Mouse (Mus musculus): ENCODE results near the gene Accs.

Accs gene

GRCm38 (mm10) chr2:93791516-93792499 is 57.9 kb downstream of the Accs start:
- DNase-seq (ENCODE audit: low spot score), result peak; percentile 32

GRCm38 (mm10) chr2:93790798-93791345 is 58.9 kb downstream of the Accs start:
- DNase-seq (ENCODE audit: low spot score), result no peak

GRCm38 (mm10) chr2:93788557-93788956 is 61.2 kb downstream of the Accs start:
- DNase-seq (ENCODE audit: low spot score), result no peak

DNA sequence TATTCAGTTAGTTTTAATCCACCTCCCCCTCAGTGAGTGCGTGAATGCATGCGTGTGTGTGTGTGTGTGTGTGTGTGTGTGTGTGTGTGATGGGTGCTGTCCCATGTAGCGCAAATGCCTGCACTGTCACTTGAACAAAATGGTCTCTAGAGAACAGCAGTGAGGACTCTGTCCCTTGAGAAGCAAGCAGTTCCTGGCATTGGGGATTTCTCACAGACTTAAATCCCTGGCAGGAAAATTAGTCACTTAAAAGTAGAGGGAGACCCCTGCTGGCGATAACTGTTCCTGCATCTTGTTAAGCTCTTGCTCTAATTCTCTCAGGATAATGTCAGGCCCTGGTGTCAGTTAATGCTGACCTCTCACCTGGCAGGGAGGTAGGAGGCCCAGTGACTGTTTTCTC is 63.6 kb downstream of the Accs start:
- DNase-seq (ENCODE audit: low spot score), result peak; percentile 72

- DNase-seq (ENCODE audit: low spot score), result no peak
Observed at GRCm38 (mm10) chr2:93785432-93785798, 64.3 kb downstream of the Accs start.

- no peak for DNase-seq (ENCODE audit: low spot score)
Observed at GRCm38 (mm10) chr2:93784721-93785431, 64.9 kb downstream of the Accs start.

DNA sequence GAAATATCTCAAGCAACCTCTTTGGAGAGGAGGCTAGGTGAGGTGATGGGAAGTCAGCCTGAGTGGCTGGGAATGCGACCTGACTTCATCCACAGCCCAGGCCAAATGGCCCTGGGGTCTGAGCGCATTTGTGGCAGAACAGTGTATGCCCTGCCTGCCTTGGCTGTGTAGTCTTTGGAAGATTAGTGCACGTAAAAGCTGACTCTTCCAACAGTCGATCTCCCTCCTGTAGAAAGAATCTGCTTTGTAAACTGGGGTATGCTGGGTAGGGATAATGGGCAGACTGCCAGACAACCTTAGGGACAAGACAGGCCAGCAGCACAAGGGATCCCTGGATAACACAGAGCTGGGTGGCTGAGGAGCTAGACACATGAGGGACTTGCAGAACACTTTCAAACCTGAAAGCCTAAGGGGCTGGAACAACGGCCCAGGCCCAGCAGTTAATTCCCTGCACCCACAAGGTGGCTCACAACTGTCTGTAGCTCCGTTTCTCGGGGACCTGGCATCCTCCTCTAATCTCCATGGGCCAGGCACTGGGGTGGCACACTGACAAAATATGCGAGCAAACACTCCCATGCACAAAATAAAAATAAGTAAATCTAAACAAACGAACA is 65.7 kb downstream of the Accs start:
- DNase-seq (ENCODE audit: low spot score), result no peak

Data from urinary bladder, postnatal 14 days (tissue).